Mouse (Mus musculus): Measurements from ENCODE around the gene Ap2b1. TPM values are rescaled to one million over a fixed set of nuclear protein-coding genes. Genes with fewer than 3 reads are reported as not detected.

Ap2b1 gene
- total RNA-seq, 2 experiments from 2014 or later = 91.9 to 108 TPM

GRCm38 (mm10) chr11:83394802-83395439, 96.1 kb downstream of the Ap2b1 start:
- no peak for DNase-seq (ENCODE audit: low spot score in 2 of 2)

DNA sequence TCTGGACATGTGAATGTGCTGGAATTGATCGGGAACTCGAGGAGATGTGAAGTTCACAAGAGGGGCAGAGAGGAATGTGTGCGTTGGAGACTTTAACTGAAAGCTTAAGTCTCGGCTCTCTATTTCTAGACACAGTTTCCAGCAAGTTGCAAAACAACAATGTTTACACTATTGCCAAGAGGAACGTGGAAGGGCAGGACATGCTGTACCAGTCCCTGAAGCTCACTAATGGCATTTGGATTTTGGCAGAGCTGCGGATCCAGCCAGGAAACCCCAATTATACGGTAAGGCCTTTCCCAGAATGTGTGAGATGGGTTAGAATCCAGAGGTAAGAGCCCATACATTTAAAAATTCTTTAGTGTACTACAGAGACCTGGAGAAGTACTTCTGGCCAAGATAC, 98.8 kb downstream of the Ap2b1 start:
- no peak for DNase-seq (ENCODE audit: low spot score in 2 of 2)

- DNase-seq (ENCODE audit: low spot score in 2 of 2) = no peak
These were observed 99.9 kb downstream of the Ap2b1 start for GRCm38 (mm10) chr11:83398724-83399123.

GRCm38 (mm10) chr11:83403787-83404186, 105.0 kb downstream of the Ap2b1 start:
- DNase-seq (ENCODE audit: low spot score in 2 of 2) = no peak

DNA sequence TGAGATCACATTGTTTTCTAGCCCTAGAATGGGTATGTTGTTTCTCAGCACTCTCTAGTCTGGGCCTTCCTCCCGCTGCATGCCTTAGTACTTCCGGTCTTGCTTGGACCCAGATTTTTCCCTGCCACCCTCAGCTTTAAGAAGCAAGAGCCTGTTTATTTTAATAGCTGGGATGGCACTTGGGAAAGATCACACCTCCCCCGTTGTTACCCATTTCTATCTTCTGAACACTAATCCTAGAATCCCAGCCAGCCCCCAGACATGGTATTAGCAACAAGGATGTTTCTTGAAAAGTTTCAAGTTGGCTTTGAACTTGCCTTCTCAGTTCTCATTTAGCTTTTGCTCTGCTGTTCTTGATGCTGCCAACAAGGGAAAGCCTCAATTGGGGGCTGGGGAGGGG, 107.6 kb downstream of the Ap2b1 start:
- no peak for DNase-seq (ENCODE audit: low spot score in 2 of 2)

GRCm38 (mm10) chr11:83408242-83408641, 109.4 kb downstream of the Ap2b1 start:
- no peak for DNase-seq (ENCODE audit: low spot score in 2 of 2)

GRCm38 (mm10) chr11:83409087-83409754, 110.4 kb downstream of the Ap2b1 start, which contains the start of gene Rasl10b:
Gene Rasl10b (plus strand): TSS chr11:83409137.
- DNase-seq (ENCODE audit: low spot score in 2 of 2) = peak; percentile 20 to 31

- DNase-seq (ENCODE audit: low spot score in 2 of 2) = no peak
These were observed 111.0 kb downstream of the Ap2b1 start for GRCm38 (mm10) chr11:83409792-83410291.

DNA sequence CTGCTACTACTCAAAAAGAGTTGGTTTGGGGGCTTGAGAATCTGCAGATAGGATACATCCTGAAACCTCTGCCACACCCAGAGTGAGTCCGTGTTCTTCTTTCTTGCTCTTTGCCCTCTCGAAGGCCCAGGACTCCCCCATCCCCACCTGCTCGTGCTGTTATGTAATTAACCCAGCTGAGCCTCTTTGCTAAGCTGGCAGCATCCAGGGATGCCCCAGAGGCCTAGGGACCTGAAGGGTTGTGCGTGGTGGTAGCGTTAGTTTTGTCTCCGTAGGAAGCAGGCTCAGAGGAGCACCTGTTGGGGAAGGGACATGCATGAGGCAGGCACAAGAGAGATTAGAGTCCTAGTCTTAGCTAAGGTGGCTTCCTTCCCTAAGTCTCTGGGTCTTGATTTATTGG, 111.7 kb downstream of the Ap2b1 start:
- DNase-seq (ENCODE audit: low spot score in 2 of 2) = no peak

DNA sequence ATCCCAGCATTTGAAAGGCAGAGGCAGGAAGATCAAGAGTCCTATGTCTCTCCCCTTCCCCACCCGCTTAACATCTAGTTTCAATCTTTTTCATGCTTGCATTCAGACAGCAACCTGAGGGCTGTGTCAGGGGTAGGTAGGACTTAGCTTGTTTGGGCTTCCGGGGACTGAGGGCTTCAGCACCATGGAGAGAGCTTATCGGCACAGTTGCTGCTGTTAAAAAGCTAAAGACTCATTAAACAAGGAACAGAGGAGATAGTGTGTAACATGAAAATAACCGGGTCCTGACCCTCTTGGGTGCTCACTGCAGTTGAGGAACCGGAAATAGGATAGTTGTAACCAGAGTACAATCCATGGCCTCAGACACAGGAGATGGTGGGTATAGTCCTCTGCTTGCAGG, 118.3 kb downstream of the Ap2b1 start:
- DNase-seq (ENCODE audit: low spot score in 2 of 2) = peak; percentile 45 to 46

GRCm38 (mm10) chr11:83417708-83418107, 118.9 kb downstream of the Ap2b1 start:
- no peak for DNase-seq (ENCODE audit: low spot score in 2 of 2)

DNA sequence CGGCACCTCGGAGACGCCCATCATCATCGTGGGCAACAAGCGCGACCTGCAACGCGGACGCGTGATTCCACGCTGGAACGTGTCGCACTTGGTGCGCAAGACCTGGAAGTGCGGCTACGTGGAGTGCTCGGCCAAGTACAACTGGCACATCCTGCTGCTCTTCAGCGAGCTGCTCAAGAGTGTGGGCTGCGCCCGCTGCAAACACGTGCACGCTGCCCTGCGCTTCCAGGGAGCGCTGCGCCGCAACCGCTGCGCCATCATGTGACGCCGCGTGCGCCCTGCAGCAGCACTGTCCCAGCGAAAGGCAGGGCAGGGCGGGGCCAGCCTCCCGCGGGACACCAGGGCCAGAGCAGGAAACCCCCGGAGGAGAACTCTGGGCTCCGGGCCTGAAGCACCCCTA, 119.7 kb downstream of the Ap2b1 start:
- DNase-seq (ENCODE audit: low spot score in 2 of 2) = no peak

GRCm38 (mm10) chr11:83420338-83420737, 121.5 kb downstream of the Ap2b1 start:
- no peak for DNase-seq (ENCODE audit: low spot score in 2 of 2)

DNA sequence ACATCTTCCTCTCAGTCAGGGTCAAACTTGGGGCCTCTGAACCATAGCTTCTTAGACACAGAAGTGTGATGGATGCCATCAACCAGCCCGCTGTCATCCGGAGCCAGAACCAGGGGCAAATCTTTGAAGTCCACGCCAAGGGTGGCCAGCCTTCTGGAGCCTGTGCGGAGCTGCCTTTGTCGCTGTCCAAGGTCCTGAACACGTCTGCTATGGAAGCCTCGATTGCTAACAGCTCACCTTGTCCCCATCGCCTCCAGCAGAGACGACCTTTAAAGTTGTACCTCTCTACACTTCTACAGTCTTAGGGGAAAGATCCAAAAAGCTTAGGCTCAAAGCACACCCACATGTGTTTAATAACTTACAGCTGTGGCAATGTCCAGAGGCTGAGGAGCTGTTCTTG, 122.5 kb downstream of the Ap2b1 start:
- peak; percentile 72 to 75 for DNase-seq (ENCODE audit: low spot score in 2 of 2)

DNA sequence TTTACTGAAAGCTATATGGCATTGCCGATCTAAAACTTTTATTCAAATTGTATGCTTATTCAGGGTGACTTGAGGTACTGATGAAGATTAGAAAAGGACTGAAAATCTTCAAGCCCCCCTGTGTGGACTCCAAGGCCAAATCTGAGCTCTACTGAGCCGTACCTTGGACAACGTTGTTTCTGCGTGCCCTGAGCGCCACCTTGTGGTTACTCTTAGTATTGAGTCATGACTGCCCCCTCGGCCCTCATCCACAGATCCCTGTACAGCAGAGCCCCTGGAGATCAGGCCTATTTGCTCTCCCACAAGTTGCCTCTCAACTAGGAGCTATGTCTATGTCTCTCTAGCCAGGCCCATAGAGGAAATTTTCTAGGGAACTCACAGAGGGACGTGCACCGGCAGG, 125.9 kb downstream of the Ap2b1 start:
- peak; percentile 74 to 77 for DNase-seq (ENCODE audit: low spot score in 2 of 2)

- no peak for DNase-seq (ENCODE audit: low spot score in 2 of 2)
These were observed 128.1 kb downstream of the Ap2b1 start for GRCm38 (mm10) chr11:83426964-83427363.

DNA sequence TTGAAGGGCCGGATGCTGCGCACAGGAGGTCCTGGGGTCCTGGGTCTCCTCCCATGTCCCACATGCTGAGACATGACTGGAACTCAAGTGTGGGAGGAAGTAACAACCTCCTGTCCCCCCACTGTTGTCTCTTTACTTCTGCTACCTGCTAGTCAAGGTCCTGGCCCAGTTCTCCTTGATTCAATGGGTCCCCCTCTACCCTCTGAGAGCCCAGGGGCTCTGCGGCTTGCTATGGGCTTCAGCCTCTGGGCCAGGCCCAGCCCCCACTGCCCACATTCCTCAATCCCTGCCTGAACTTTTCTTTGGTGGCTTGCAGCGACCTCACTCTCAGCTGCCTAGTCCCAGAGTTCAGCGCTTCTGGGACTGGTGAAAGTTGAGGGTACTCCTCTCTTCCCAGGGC, 130.5 kb downstream of the Ap2b1 start, which contains the start of gene Gas2l2:
Gene Gas2l2, minus strand, starts transcription at position 101 of the 400 bp plus-strand sequence.
- DNase-seq (ENCODE audit: low spot score in 2 of 2) = no peak

DNA sequence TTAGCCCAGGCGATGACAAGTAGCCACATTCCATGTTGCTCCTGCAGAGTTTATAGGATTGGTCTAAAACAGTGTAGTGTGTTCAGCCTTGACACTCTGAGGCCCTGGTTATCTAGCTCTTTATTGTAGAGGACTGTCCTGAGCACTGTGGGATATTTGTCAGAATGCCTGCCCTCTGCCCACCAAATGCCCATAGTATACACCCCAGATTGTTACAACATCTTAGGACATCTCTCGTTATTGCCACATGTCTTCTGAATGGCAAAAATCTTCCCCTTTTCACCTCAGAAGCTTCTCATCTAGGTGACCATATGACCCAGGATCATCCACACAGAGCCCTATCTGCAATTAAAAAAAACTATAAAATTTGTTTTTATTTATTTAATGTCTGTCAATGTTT, 133.7 kb downstream of the Ap2b1 start:
- no peak for DNase-seq (ENCODE audit: low spot score in 2 of 2)

DNA sequence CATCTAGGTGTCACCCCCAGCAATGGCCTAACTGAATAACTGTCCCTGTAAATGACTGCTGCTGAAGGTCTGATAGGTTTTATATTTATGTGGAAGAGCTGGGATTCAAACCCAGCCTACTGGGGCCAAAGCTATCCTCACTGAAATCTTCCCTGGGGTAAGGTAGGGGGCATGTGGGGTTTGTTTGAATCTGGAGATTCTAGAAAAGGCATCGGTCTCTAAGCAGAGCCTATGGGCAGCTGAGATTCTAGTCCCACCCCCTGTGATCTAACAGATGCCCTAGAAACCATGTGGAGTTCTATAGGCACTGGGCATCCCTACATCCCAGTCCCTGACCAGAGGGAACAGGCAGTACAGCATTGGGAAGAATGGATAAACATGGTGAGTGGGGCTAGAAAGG, 138.6 kb downstream of the Ap2b1 start, which contains the start of gene 1700020L24Rik:
Gene 1700020L24Rik, plus strand, starts transcription at position 301 of the 400 bp plus-strand sequence.
- no peak for DNase-seq (ENCODE audit: low spot score in 2 of 2)

- DNase-seq (ENCODE audit: low spot score in 2 of 2) = no peak
These were observed 140.7 kb downstream of the Ap2b1 start for GRCm38 (mm10) chr11:83439426-83440060.

- DNase-seq (ENCODE audit: low spot score in 2 of 2) = peak; percentile 86 to 87
These were observed 141.5 kb downstream of the Ap2b1 start for GRCm38 (mm10) chr11:83440081-83441064.

Data from adrenal gland, adult 18-20 months (tissue).